Mouse (Mus musculus) kidney, adult 2 months (tissue): ENCODE measurements around the gene Macrod2.

Experiments used
- CTCF ChIP-seq: fragments of 200-500 bp; conservative IDR thresholded peaks from 2 replicates; pipeline ENCODE4 v1.5.1; 2011; ENCODE audit warnings: low read depth, mild to moderate bottlenecking, control low read depth, low read length, moderate library complexity, mixed read lengths; ENCODE audit not compliant: insufficient read depth, insufficient read length
- POLR2A ChIP-seq: fragments of 200-500 bp; IDR thresholded peaks from one replicate; pipeline ENCODE4 v1.6.1; 2011; ENCODE audit warnings: low read depth, low read length, control low read depth

GRCm38 (mm10) chr2:141861679-141862268 is 1466.7 kb downstream of the Macrod2 start:
- TF ChIP-seq CTCF, result no peak
- TF ChIP-seq POLR2A, result no peak
